Mouse (Mus musculus) G1E (cell line): ENCODE measurements at regions not wholly inside any gene's neighbourhood (a gene's known extent, or its start where the extent isn't known, plus 50 kb on each side); places are given as distances from the start of the nearest gene placed in this dataset.

Experiments used
- CTCF ChIP-seq: IDR thresholded peaks from 2 replicates; pipeline ENCODE4 v1.5.1; 2012; ENCODE audit warnings: low read depth, low read length, inconsistent platforms, mixed read lengths
- GATA1 ChIP-seq: IDR thresholded peaks from 2 replicates; pipeline ENCODE4 v1.6.1; 2012; ENCODE audit warnings: borderline replicate concordance, low read length, inconsistent platforms, mixed read lengths
- GATA2 ChIP-seq: IDR thresholded peaks from 2 replicates; pipeline ENCODE4 v1.6.1; 2012; ENCODE audit warnings: low read depth, low read length, inconsistent platforms, borderline replicate concordance
- POLR2AphosphoS5 ChIP-seq: IDR thresholded peaks from 2 replicates; pipeline ENCODE4 v1.6.1; 2012; ENCODE audit warnings: low read depth, low read length, inconsistent platforms; ENCODE audit not compliant: insufficient replicate concordance
- TAL1 ChIP-seq: conservative IDR thresholded peaks from 2 replicates; pipeline ENCODE4 v1.6.1; 2012; ENCODE audit warnings: low read depth, low read length, inconsistent platforms, mixed read lengths

GRCm38 (mm10) chr8:11065990-11066389 lies 57.7 kb upstream of the Irs2 start:
- TF ChIP-seq TAL1 (no peak), CTCF (no peak), GATA1 (no peak), POLR2AphosphoS5 (no peak), GATA2 (no peak)
